Mouse (Mus musculus) urinary bladder, adult 2 months (tissue): ENCODE measurements around the gene Picalm. TPM values are rescaled to one million over a fixed set of nuclear protein-coding genes. Genes with fewer than 3 reads are reported as not detected.
"Not testable (repeated sequence)": the region's sequence is repeated elsewhere in the genome, so short reads cannot be mapped to it uniquely, and the experiment has no call there.

Experiments used
- DNase-seq: peaks from one replicate; pipeline ENCODE4 v3.0.0; 2022; ENCODE audit warnings: low spot score
- polyA plus RNA-seq: library from polyadenylated mRNA; depleted of rRNA; stranded (reverse); fragments of >200 nt; gene quantifications from 2 replicates; pipeline ENCODE4 v1.2.3, GENCODE M21; 2012; rRNA removed

The Picalm gene
- polyA plus RNA-seq, 1 experiment = 156 TPM

GRCm38 (mm10) chr7:90210116-90210515, 80.1 kb downstream of the Picalm start:
- DNase-seq = no peak

GRCm38 (mm10) chr7:90210947-90211346, 80.9 kb downstream of the Picalm start:
- DNase-seq = no peak

GRCm38 (mm10) chr7:90216511-90216910, 86.5 kb downstream of the Picalm start:
- no peak for DNase-seq

- no peak for DNase-seq
These were observed 88.1 kb downstream of the Picalm start for GRCm38 (mm10) chr7:90218122-90218521.

GRCm38 (mm10) chr7:90221487-90221886, 91.5 kb downstream of the Picalm start:
- DNase-seq = no peak

DNA sequence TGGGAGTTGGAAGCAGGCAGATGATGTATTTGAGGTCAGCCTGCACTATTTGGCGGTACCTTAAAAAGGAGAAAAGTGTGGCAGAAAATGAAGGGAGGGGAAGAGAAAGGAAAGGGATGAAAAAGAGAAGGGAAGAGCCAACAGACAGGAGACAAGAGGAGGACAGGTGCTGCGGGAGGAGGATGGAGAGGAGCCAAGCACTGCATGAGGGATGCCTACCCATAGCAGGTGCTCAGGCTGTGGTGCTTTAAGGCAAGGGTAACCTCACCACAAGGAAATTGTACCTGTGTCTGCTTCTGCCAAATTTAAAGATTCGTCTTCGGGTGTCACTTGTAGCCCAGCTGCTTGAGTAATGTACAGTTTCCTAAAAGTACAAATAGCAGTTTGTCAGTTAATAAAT, 98.1 kb downstream of the Picalm start:
- DNase-seq = no peak

- not testable (repeated sequence) for DNase-seq
These were observed 98.9 kb downstream of the Picalm start for GRCm38 (mm10) chr7:90228884-90229283.

GRCm38 (mm10) chr7:90231431-90231830, 101.4 kb downstream of the Picalm start:
- DNase-seq = no peak

GRCm38 (mm10) chr7:90233921-90234320, 103.9 kb downstream of the Picalm start:
- no peak for DNase-seq

DNA sequence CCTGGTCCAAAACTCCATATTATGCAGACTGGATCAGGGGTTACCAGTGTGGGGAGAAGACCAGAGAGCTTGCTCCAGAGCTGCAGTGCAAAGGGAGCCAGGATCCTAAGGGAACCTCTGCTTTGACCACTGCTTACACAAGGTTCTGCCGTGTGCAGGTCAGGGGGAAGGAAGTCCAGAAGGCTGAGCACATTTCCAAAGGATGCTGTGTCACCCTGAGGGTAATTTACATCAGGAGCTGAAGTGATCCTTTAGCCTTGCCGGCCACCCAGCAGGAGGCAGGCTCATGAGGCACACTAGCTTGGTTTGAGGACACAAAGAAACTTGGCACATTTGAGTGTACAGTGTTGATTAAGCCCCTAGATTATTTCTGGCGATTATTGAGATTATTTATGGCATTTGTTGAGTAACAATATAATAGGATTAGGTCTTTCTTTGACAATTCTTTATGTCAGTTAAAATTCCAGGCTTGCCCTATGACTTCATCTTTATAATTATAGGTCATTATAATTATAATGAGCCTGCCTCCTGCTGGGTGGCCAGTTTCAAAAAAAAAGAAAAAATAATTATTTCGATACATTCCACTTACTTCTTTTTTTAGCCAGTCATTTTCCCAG, 106.4 kb downstream of the Picalm start:
- DNase-seq = no peak

GRCm38 (mm10) chr7:90243151-90243550, 113.1 kb downstream of the Picalm start:
- DNase-seq = no peak

DNA sequence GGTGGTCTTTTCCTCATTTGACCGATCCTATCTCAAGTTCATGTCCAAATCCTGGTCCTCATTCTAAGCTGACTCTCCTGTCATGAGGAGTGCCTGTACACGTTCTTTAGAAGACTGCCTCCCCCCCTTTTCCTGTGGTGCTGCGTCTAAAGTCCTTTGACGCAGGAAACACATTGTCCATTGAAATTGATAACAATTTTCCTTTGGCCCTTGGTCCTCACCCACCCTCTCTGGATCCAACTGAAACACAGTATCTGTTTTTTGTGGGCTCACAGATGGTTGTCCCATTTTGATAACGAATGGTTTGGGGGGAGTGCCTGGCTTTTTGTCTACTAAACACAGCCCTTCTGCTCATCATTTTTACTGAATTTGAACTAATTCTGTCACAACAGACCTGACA, 113.6 kb downstream of the Picalm start:
- DNase-seq = no peak

GRCm38 (mm10) chr7:90252946-90253345, 122.9 kb downstream of the Picalm start:
- no peak for DNase-seq

DNA sequence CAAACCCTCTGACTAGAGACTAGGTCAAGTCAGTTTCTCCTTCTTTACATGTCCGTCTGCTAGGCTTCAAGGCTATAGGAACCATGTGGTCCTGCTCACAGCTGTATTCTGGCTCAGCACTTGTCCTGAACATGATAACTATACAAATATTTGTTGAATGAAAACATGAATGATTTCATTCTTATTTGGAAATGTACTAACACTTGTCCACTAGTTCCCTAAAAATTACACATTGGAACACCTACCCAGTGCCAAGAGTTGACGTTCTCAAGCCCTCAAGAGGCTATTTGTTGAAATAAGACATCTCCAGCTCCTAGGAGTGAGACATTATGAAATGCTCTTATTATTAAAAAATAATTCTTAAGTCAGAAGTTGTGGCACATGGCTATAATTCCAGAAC, 128.7 kb downstream of the Picalm start:
- DNase-seq = no peak

DNA sequence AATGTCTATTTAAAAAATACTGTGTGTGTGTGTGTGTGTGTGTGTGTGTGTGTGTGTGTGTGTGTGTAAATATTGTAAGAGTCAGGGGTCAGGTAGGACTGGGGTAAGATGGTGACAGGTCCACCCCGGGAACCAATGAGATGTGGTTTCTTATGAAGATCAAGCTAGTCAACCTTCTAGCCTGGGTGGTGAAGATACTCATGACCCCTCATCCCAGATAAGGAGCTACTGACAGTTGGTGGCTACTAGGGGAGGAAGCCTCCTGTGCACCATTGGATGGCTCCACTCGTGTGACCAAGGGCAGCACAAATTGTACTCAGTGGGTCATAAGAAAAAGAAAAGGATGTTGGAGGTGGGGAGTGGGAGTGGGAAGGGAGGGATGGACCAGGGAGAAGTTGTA, 129.9 kb downstream of the Picalm start:
- no peak for DNase-seq

GRCm38 (mm10) chr7:90261902-90262599, 132.0 kb downstream of the Picalm start:
- no peak for DNase-seq

Other genes starting within 250 kb of the Picalm start
- 0.04 and 0.12 TPM in 2 replicates for gene Ccdc81, start 226.6 kb upstream of the Picalm start, polyA plus RNA-seq
- gene Hikeshi, start 189.0 kb upstream of the Picalm start, polyA plus RNA-seq = 65.4 and 65.9 TPM in 2 replicates
- 44.6 and 52.5 TPM in 2 replicates for gene Eed, start 149.2 kb upstream of the Picalm start, polyA plus RNA-seq
- 0.04 and 0.12 TPM in 2 replicates for gene Ccdc83, start 135.6 kb downstream of the Picalm start, polyA plus RNA-seq
- gene Sytl2, start 172.0 kb downstream of the Picalm start, polyA plus RNA-seq = 90.2 and 106 TPM in 2 replicates